Mouse (Mus musculus) kidney, adult 11 months (tissue): ENCODE data around the gene Rasa3.

Experiments
- DNase-seq: peaks from one replicate; pipeline ENCODE4 v3.0.0; 2022

The Rasa3 gene

GRCm38 (mm10) chr8:13684131-13684530, 6.7 kb upstream of the Rasa3 start:
- DNase-seq: no peak

GRCm38 (mm10) chr8:13678182-13678581, 779 bp upstream of the Rasa3 start:
- no peak for DNase-seq

- DNase-seq: peak; percentile 36
Observed at GRCm38 (mm10) chr8:13676701-13677412, 546 bp downstream of the Rasa3 start.

GRCm38 (mm10) chr8:13676302-13676700, 1.1 kb downstream of the Rasa3 start:
- peak; percentile 67 for DNase-seq

GRCm38 (mm10) chr8:13675524-13675923, 1.9 kb downstream of the Rasa3 start:
- DNase-seq: no peak

GRCm38 (mm10) chr8:13675121-13675520, 2.3 kb downstream of the Rasa3 start:
- DNase-seq: no peak

GRCm38 (mm10) chr8:13674294-13675010, 3.0 kb downstream of the Rasa3 start:
- no peak for DNase-seq

- no peak for DNase-seq
Observed at GRCm38 (mm10) chr8:13673215-13673614, 4.2 kb downstream of the Rasa3 start.

GRCm38 (mm10) chr8:13671246-13672003, 6.0 kb downstream of the Rasa3 start:
- no peak for DNase-seq

- peak; percentile 19 for DNase-seq
Observed at GRCm38 (mm10) chr8:13670011-13670471, 7.4 kb downstream of the Rasa3 start.

GRCm38 (mm10) chr8:13668367-13668766, 9.0 kb downstream of the Rasa3 start:
- peak; percentile 51 for DNase-seq

GRCm38 (mm10) chr8:13667917-13668316, 9.5 kb downstream of the Rasa3 start:
- DNase-seq: no peak

GRCm38 (mm10) chr8:13665944-13666343, 11.5 kb downstream of the Rasa3 start:
- no peak for DNase-seq

- DNase-seq: no peak
Observed at GRCm38 (mm10) chr8:13665538-13665937, 11.9 kb downstream of the Rasa3 start.

GRCm38 (mm10) chr8:13664711-13665210, 12.6 kb downstream of the Rasa3 start:
- no peak for DNase-seq

GRCm38 (mm10) chr8:13660323-13660722, 17.1 kb downstream of the Rasa3 start:
- DNase-seq: no peak

- DNase-seq: no peak
Observed at GRCm38 (mm10) chr8:13657479-13657878, 19.9 kb downstream of the Rasa3 start.

GRCm38 (mm10) chr8:13655033-13655351, 22.4 kb downstream of the Rasa3 start:
- no peak for DNase-seq

GRCm38 (mm10) chr8:13654350-13655032, 22.9 kb downstream of the Rasa3 start:
- no peak for DNase-seq

- DNase-seq: no peak
Observed at GRCm38 (mm10) chr8:13650541-13651191, 26.7 kb downstream of the Rasa3 start.

GRCm38 (mm10) chr8:13649154-13649515, 28.3 kb downstream of the Rasa3 start:
- no peak for DNase-seq

- no peak for DNase-seq
Observed at GRCm38 (mm10) chr8:13648377-13649153, 28.8 kb downstream of the Rasa3 start.
